Mouse (Mus musculus): ENCODE measurements around the gene Elmo3.

GRCm38 (mm10) chr8:105298351-105299252, 6.8 kb upstream of the Elmo3 start:
- TF ChIP-seq POLR2A (IDR thresholded peaks at IDR 0.05; ENCODE audit: low read depth, low read length) (no peak), CTCF (conservative IDR thresholded peaks at IDR 0.05; ENCODE audit: insufficient read depth, insufficient read length, low read depth, low read length) (no peak)

Data from kidney, adult 2 months (tissue).